Mouse (Mus musculus) stomach, embryonic 14.5 days (tissue): ENCODE measurements around the gene Gm20441. TPM values are rescaled to one million over a fixed set of nuclear protein-coding genes. Genes with fewer than 3 reads are reported as not detected.

Experiments
- ATAC-seq: fragments of 200-750 bp; cut with Nextera tagmentation; 2 replicates; pipeline ENCODE4 v1.8.0; 2017; ENCODE audit warnings: low read depth, moderate TSS enrichment; ENCODE audit not compliant: insufficient number of reproducible peaks, insufficient read depth, low FRiP score
- H3K27ac ChIP-seq: fragments of 300-500 bp; sonication (generic); 2 replicates; pipeline ENCODE4 v1.5.1; 2014; ENCODE audit warnings: mild to moderate bottlenecking, low read length, moderate library complexity, mixed read lengths
- H3K27me3 ChIP-seq: fragments of 300-500 bp; sonication (generic); 2 replicates; pipeline ENCODE4 v1.6.1; 2014; ENCODE audit warnings: low read length, control low read depth, mixed read lengths; ENCODE audit not compliant: control insufficient read depth, insufficient read depth
- H3K36me3 ChIP-seq: fragments of 300-500 bp; sonication (generic); 2 replicates; pipeline ENCODE4 v1.6.1; 2014; ENCODE audit warnings: mild to moderate bottlenecking, control low read depth, low read length, moderate library complexity, mixed read lengths; ENCODE audit not compliant: control insufficient read depth, insufficient read depth
- H3K4me1 ChIP-seq: fragments of 300-500 bp; sonication (generic); 2 replicates; pipeline ENCODE4 v1.6.1; 2014; ENCODE audit warnings: low read length, control low read depth, mixed read lengths; ENCODE audit not compliant: control insufficient read depth, insufficient read depth
- H3K4me2 ChIP-seq: fragments of 300-500 bp; sonication (generic); replicated peaks from 2 replicates; pipeline ENCODE4 v1.6.1; 2014; ENCODE audit warnings: low read depth, low read length, control low read depth
- H3K4me3 ChIP-seq: fragments of 300-500 bp; sonication (generic); 2 replicates; pipeline ENCODE4 v1.5.1; 2014; ENCODE audit warnings: low read depth, low read length, control low read depth
- H3K9ac ChIP-seq: fragments of 300-500 bp; sonication (generic); replicated peaks from 2 replicates; pipeline ENCODE4 v1.6.1; 2014; ENCODE audit warnings: low read depth, mild to moderate bottlenecking, control low read depth, low read length, moderate library complexity, mixed read lengths
- H3K9me3 ChIP-seq: fragments of 300-500 bp; sonication (generic); 2 replicates; pipeline ENCODE4 v1.6.1; 2016; ENCODE audit warnings: low read depth, low read length, control low read depth; ENCODE audit not compliant: control insufficient read depth
- whole genome bisulfite sequencing: fragments of 180-500 bp; shearing (Covaris S2); extraction: QIAGEN DNeasy Blood & Tissue Kit; methylation state at CpG from one replicate; pipeline ENCODE4 v1.1.7; 2014; 5-methylcytosine and 5-hydroxymethylcytosine counted together
- polyA plus RNA-seq: library from polyadenylated mRNA; unstranded; fragments of >200 nt; fragmentation: Nextera tagmentation; extraction: Ambion mirVana; gene quantifications from 2 replicates; pipeline ENCODE4 v1.2.1, GENCODE M21; 2014

Gene Gm20441
- not detected in 2 replicates for polyA plus RNA-seq

DNA sequence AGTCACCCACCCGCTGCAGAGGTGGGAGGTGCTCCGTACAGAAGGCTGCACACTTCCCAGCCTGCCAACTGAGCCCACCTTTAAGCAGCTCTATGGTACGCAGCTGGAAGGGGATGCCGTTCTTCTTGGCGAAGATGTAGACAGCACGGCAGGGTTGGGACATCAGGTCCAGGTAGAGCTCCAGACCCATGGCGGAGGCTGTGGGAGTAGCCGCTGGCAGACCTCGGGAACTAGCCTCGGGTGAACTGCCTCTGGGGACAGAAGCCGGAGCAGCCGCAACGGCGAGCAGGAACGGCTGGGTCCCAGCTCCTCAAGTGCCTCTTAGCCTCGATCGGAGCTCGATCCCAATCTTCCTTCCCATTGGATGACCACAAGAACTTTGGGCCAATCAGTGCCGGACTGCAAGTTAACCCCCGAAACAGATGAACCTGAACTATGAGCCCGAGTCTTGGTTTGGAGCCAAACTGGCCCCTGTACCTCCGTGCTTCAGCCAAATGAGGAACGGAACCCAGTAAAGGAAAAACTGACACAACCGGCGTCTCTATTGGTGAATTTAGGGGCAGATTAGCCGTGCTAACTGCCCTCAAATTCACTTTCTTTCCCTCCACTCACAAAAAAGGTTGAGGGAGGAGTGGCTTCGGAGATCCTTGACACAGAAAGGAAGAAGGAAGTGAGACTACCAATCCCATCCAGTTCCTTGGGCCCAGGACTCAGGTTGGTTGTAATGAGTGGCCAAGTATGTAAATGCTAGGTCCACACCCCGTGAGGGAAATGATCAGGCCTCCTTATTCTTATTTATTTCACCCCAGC is at the start of gene Gm20441, which contains the start of gene Gstt3:
Gene Gm20441 (minus strand): TSS at position 186 of the 810 bp plus-strand sequence.
Gene Gstt3 (minus strand): TSS at position 646 of the 810 bp plus-strand sequence.
- peak; percentile 84 for ATAC-seq
- Histone ChIP-seq H3K27ac (peak within 1 kb of the TSS; percentile 62; the same call in 1 of the 2 replicates), H3K27me3 (no peaks in the 10 kb centered on the region), H3K4me2 (peak within 1 kb of the TSS; percentile 86), H3K9ac (no peak within 1 kb of the TSS; the same call in 1 of the 2 replicates), H3K4me1 (peaks cover 4% of the 10 kb centered on the region; the same call in 1 of the 2 replicates), H3K9me3 (no peaks in the 10 kb centered on the region), H3K36me3 (no peaks in the 10 kb centered on the region), H3K4me3 (peak within 1 kb of the TSS; percentile 47)
- WGBS, result under 1% methylated on average over 28 of the region's 28 CpGs

DNA sequence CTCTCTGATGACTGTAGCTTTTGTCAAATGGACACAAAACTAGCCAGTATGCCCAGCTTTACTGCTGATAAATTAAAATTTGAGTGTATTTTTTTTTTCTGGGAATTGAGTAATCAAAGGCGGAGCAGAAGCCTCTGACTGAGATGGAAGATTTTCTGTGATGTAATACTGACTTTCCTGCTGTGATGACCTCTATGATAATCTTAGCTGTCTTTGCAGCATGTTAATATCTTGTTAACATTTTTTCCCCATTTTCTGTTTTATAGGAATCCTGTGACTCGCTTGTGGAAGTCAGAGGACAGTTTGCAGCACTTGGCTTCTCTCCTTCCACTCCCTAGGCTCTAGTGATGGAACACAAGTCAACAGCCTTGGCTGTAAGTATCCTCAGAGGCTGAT is 49.5 kb upstream of the Gm20441 start:
- ATAC-seq, result no peak
- no peaks in the 10 kb centered on the region for H3K27me3 ChIP-seq
- 86% methylated on average over 2 of the region's 2 CpGs for WGBS
- H3K36me3 ChIP-seq, result no peaks in the 10 kb centered on the region
- no peak overlapping the region for H3K4me2 ChIP-seq
- H3K9ac ChIP-seq, result no peak overlapping the region
- no peak overlapping the region for H3K27ac ChIP-seq
- peaks cover 9% of the 10 kb centered on the region for H3K4me1 ChIP-seq
- H3K9me3 ChIP-seq, result no peaks in the 10 kb centered on the region
- H3K4me3 ChIP-seq, result no peak overlapping the region

DNA sequence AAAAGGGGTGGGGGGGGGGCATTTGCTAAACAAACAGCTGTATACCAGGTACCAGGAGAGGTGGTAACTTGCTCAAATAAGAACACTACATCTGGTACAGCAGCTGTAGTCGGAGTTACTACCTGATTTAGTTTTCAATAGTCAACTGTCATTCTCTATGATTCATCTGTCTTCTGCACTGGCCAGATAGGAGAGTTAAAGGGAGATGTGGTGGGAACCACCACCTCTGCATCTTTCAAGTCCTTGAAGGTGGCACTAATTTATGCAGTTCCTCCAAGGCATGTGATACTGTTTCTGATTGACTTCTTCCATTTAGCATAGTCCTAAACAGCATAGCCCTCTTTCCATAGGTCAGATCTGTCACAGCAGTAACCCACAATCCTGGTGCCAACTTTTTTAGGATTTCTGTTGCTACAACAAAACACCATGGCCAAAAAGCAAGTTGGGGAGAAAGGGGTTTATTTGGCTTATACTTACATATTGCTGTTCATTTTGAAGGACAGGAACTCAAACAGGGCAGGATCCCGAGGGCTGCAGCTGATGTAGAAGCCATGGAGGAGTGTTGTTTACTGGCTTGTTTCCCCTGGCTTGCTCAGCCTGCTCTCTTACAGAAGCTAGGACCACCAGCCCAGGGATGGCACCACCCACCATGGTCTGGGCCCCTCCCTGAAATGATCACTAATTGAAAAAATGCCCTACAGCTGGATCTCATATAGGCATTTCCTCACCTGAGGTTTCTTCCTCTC is 48.9 kb upstream of the Gm20441 start:
- Histone ChIP-seq H3K27ac (no peak overlapping the region), H3K9ac (no peak overlapping the region), H3K4me2 (no peak overlapping the region), H3K9me3 (no peaks in the 10 kb centered on the region), H3K27me3 (no peaks in the 10 kb centered on the region), H3K36me3 (no peaks in the 10 kb centered on the region), H3K4me3 (no peak overlapping the region), H3K4me1 (peaks cover 9% of the 10 kb centered on the region)
- 72% methylated on average over 2 of the region's 2 CpGs for WGBS
- ATAC-seq, result no peak

DNA sequence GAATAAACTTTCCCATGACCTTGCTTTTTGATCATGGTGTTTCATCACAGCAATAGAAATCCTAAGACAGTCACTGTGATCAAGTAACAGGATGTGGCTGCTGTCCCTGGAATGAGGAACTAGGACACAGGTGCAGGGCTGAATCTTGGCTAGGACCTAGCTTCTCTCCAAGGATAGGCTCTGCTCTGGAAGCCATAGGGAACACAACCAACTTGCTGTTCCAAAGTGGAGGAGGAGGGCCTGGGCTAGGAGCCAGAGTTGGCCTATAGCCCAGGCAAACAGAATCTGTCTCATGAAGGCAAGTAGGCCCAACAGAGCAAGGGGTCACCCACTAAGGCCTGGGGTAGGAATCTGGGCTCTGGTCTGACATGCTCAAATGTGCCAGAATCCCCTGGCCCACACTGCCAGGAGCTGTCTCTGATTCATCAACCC is 47.8 kb upstream of the Gm20441 start:
- H3K27me3 ChIP-seq, result no peaks in the 10 kb centered on the region
- H3K4me1 ChIP-seq, result peaks cover 8% of the 10 kb centered on the region; the same call in 1 of the 2 replicates
- no peak for ATAC-seq
- no peaks in the 10 kb centered on the region for H3K36me3 ChIP-seq
- no peak overlapping the region for H3K4me3 ChIP-seq
- no peaks in the 10 kb centered on the region for H3K9me3 ChIP-seq
- H3K9ac ChIP-seq, result no peak overlapping the region
- no peak overlapping the region for H3K4me2 ChIP-seq
- no peak overlapping the region for H3K27ac ChIP-seq

GRCm38 (mm10) chr10:75827668-75828360 is 47.1 kb upstream of the Gm20441 start:
- WGBS, result 79% methylated on average over 4 of the region's 4 CpGs
- no peak overlapping the region for H3K4me3 ChIP-seq
- H3K4me2 ChIP-seq, result no peak overlapping the region
- H3K27me3 ChIP-seq, result no peaks in the 10 kb centered on the region
- H3K36me3 ChIP-seq, result no peaks in the 10 kb centered on the region
- H3K9ac ChIP-seq, result no peak overlapping the region
- peak; percentile 49; the same call in 1 of the 2 replicates for ATAC-seq
- no peaks in the 10 kb centered on the region for H3K9me3 ChIP-seq
- 0 out of 2 replicates have a peak, but pooled peaks cover 5% of the 10 kb centered on the region for H3K4me1 ChIP-seq
- H3K27ac ChIP-seq, result no peak overlapping the region

DNA sequence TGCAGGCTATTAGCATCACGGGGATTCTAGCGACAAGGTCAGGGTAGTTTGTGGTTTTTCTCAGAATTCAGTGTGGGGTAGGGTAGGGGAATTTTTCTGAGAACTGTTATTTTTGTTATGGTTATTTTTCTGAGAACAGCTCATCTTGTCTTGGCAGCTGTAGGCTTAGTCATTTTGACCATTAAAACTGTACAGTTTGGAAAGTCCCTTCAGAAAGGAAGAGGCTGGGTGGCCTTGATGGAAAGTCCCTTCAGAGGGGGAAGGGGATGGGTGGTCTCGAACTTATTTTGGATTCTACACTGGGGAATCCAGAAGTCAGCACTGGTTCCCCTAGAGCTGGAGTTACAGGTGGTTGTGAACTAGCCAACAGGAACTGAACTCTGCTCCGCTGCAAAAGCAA is 43.8 kb upstream of the Gm20441 start:
- no peak overlapping the region for H3K4me3 ChIP-seq
- ATAC-seq, result no peak
- no peaks in the 10 kb centered on the region for H3K36me3 ChIP-seq
- WGBS, result 83% methylated on average over 4 of the region's 4 CpGs
- no peak overlapping the region for H3K9ac ChIP-seq
- H3K4me1 ChIP-seq, result 0 out of 2 replicates have a peak, but pooled peaks cover 5% of the 10 kb centered on the region
- no peak overlapping the region for H3K4me2 ChIP-seq
- no peak overlapping the region for H3K27ac ChIP-seq
- no peaks in the 10 kb centered on the region for H3K27me3 ChIP-seq
- no peaks in the 10 kb centered on the region for H3K9me3 ChIP-seq

GRCm38 (mm10) chr10:75823782-75824181 is 43.0 kb upstream of the Gm20441 start:
- Histone ChIP-seq H3K36me3 (no peaks in the 10 kb centered on the region), H3K9ac (no peak overlapping the region), H3K4me2 (no peak overlapping the region), H3K4me3 (no peak overlapping the region), H3K27me3 (no peaks in the 10 kb centered on the region), H3K9me3 (no peaks in the 10 kb centered on the region), H3K4me1 (0 out of 2 replicates have a peak, but pooled peaks cover 5% of the 10 kb centered on the region), H3K27ac (no peak overlapping the region)
- 76% methylated on average over 1 of the region's 1 CpGs for WGBS
- ATAC-seq, result no peak

GRCm38 (mm10) chr10:75822443-75822842 is 41.7 kb upstream of the Gm20441 start, which contains the start of gene Gstt4:
Gene Gstt4, minus strand, starts transcription at chr10:75822543.
- Histone ChIP-seq H3K9me3 (no peaks in the 10 kb centered on the region), H3K27me3 (no peaks in the 10 kb centered on the region), H3K4me1 (0 out of 2 replicates have a peak, but pooled peaks cover 2% of the 10 kb centered on the region), H3K9ac (no peak within 1 kb of the TSS), H3K4me3 (no peak within 1 kb of the TSS), H3K4me2 (no peak within 1 kb of the TSS), H3K27ac (no peak within 1 kb of the TSS), H3K36me3 (no peaks in the 10 kb centered on the region)
- 93% methylated on average over 2 of the region's 2 CpGs for WGBS
- ATAC-seq, result no peak
